Mouse (Mus musculus) megakaryocyte progenitor cell, adult 5-6 weeks (primary cell): Measurements from ENCODE around the gene Tada1. TPM values are rescaled to one million over a fixed set of nuclear protein-coding genes. Genes with fewer than 3 reads are reported as not detected.

Source experiments
- ATAC-seq: replicated peaks from 2 replicates; pipeline ENCODE4 v1.8.0; 2016; ENCODE audit warnings: mild to moderate bottlenecking, moderate TSS enrichment, inconsistent platforms; ENCODE audit not compliant: poor library complexity
- total RNA-seq, 2 experiments: library from RNA; stranded (forward) in 1 of 2; stranded (reverse) in 1 of 2; fragments of 157-497, 149-512 nt in 1 of 2; fragments of 200-1000 nt in 1 of 2; gene quantifications; 2 replicates each; pipeline versions ENCODE4 v1.2.3 to v1.2.4; 2015 to 2017

The Tada1 gene
- total RNA-seq (2015) (49.2 and 56.1 TPM in 2 replicates), total RNA-seq (2017) (36.1 and 44.9 TPM in 2 replicates)

- ATAC-seq, result peak; percentile 80
Observed at GRCm38 (mm10) chr1:166379013-166379629, at the start of gene Tada1. Gene Tada1, plus strand, starts transcription at chr1:166379097.

GRCm38 (mm10) chr1:166330752-166331151 is 48.1 kb upstream of the Tada1 start:
- no peak for ATAC-seq

DNA sequence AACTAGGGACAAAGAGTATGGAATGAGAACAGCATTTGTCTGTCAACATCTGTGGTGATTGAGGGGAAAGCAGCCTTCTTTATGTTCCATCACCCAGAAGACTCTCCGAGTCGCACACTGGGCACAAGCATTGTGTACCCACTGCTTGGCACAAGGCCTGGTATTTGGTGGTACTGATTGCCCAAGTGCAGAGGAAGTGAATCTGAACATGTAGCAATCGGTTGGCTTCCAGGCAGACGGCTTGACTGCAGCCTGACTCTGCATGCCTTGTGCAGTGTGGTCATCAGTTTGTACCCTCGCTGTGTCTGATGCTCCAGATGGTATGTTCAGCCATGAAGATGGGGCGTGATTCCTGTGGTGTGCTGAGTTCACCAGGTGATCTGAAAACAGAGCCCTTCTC is 39.8 kb upstream of the Tada1 start:
- ATAC-seq, result peak; percentile 98

- ATAC-seq, result no peak
Observed at GRCm38 (mm10) chr1:166342060-166342459, 36.8 kb upstream of the Tada1 start.

DNA sequence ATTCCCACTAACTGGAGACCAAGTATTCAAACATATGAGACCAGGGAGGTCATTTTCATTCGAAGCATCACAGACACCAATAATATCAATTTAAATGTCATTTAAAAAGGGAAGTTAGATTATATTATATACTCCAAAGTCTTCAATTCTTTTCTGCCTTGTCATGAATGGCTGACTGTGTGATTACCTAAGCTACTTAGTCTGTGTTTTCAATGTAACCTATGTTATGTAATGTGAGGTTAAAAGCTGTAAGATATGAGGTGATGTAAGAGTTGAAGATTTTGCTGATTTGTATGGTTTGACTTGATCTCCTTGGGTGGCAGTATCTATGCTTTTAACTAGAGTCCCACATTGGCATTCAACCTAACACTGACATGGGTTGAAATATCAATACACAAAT is 36.4 kb upstream of the Tada1 start:
- peak; percentile 49 for ATAC-seq

DNA sequence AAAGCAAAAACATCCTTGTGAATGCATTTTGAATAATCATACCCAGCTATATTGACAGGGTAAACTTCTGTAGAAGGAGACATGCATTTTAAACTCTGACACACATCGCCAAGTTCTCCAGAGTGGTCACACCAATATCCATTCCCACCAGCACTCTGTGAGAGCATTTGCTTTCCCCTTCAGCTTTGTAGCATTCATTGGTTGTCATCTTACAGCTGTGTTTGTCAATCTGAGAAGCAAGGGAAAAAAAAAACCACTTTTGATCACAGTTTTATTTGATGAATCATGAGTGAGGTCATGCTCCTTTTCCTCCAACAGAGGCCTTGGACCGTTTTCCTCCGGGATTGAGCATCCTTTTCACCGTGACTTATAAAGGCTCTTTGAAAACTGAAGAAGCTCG is 35.3 kb upstream of the Tada1 start:
- ATAC-seq, result no peak

DNA sequence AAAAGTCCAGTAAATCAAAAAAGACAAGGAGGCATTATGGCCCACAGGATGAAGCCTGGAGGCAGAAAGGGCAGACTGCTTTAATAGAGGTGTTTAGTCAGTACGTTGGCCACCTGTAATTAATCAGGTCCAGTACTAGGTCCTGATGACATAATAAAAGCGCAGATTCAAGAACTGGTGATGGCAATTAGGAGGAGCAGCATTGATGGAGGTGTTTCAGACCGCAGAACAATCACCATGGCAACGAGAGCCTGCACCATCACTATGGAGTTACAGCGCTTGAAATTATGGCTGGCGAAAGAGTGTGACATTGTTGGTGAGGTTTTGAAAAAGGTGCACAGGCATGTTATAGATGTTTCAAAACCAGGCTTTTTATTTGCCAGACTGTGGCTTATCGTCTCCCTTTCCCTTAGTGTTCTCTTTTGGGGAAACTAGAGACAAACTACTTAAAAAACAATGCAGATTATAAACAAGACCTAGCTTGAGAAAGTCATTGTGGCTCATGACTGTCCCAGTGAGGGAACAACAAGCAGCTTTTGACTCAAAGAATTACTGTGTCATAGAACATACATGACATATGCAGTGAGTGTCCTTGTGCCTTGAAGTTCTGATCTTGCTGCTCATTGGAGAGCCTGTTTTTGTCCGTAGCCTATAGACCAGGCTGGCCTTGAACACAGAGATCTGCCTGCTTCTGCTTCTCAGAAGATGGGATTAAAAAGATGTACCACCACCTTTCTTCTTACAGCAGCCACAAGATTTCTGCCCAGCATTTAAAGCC is 34.4 kb upstream of the Tada1 start:
- no peak for ATAC-seq

- ATAC-seq, result peak; percentile 86
Observed at GRCm38 (mm10) chr1:166345602-166346001, 33.3 kb upstream of the Tada1 start.

DNA sequence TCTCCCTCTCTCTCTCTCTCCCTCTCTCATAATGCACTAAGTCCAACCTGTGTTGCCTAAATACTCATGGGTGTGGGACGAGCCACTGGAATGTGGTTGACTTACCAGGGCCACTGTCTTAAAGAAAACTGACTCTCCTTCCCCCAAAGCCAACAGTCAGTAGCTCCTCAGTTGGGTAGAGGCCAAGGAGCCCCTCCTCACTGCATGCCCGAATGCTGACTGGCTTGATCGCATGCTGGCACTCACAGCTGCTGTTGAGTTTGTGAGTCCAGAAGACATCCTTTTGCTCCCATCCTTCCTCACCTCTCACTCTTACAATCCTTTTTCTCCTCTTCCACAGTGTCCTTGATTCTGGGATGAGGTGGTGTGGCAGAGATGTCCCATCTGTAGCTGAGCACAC is 32.0 kb upstream of the Tada1 start:
- no peak for ATAC-seq

GRCm38 (mm10) chr1:166349341-166349740 is 29.6 kb upstream of the Tada1 start:
- ATAC-seq, result no peak

GRCm38 (mm10) chr1:166349751-166350150 is 29.1 kb upstream of the Tada1 start:
- no peak for ATAC-seq

DNA sequence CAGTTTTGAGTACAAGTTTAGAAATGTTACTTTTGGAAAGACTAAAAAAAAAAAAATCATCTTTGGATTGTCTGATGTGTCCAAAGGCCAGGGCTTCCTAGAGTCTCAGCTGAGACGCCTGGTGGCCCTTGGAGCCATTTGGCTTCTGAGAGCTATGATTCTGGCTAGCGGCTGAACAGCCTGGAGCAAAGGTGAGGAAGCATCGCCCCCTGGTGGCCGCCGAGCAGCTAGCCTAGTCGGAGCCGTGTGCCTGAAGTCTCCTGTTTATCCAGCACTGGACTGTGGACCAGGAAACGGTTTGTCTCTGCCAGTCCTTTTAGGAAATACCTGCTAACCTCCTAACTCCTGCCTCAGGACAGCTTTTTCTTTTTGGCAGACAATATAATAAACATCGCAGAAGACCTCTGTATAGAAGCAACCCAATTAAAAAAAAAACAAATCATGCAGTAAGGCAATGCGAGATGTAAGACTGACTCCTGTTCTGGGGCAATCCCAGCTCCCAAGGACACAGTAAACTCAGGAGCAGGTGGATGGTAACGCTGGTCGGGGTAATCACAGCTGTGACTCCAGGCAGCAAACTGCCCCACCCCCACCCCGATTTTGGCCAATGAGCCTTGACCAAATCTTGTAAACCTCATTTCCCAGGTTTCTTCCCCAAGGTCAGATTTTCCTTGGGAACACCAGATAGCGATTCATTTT is 18.6 kb upstream of the Tada1 start:
- ATAC-seq, result peak; percentile 100

DNA sequence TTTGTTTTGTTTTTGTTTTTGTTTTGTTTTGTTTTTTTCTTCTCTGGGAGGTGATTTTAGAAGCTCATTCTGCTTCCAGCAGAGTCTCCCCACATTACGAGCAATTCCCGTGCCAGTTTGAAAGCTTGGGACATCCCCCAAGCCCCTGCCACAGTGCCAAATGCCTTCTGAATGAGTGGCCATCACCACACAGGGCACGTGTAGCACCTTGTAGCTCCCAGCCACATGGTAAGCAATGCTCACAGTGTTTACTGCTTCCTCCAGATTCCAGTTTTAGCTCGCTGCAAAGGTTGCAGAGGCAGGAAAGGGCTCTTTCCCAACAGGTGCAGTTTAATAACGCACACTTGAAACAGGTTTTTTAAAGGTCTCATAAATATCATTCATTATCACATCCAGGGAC is 18.0 kb upstream of the Tada1 start:
- ATAC-seq, result no peak

DNA sequence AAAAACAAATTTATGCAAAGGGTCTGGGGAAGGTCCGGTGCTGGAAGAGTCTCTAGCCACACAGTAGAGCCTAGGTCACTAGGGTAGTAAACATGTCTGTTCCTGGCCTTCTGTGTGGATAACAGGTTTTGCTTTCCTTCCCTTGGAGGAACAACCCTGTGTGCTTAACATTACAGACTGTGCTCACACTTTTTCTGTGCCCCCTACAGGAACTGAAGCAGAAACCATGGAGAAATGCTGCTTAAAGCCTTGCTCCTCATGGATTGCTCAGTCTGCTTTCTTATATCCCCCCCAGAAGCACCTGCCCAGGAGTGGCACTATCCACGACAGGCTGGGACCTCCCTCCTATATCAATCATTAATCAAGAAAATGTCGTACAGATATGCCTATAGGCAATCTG is 17.1 kb upstream of the Tada1 start:
- ATAC-seq, result no peak

- no peak for ATAC-seq
Observed at GRCm38 (mm10) chr1:166362659-166363058, 16.2 kb upstream of the Tada1 start.

DNA sequence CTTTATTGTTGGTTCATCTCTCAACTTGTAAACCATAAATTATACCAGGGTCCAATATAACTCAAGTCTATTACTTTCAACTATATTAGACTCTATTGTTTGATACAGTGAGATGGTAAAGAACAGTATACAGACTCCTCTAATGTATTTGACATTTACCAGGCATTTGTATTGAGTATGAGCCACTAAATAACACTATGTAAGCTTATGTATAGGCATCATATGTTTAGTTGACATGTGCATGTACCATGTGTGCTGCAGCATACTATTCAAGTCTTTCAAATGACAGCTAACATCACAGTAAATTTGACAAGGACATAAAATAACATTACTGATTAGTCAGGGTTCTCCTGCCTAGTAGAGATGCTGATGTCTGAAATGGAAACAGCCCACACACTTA is 15.8 kb upstream of the Tada1 start:
- ATAC-seq, result no peak

- no peak for ATAC-seq
Observed at GRCm38 (mm10) chr1:166377171-166377570, 1.7 kb upstream of the Tada1 start.

GRCm38 (mm10) chr1:166378431-166379012 is 375 bp upstream of the Tada1 start:
- no peak for ATAC-seq

- ATAC-seq, result peak; percentile 68
Observed at GRCm38 (mm10) chr1:166379630-166380231, 834 bp downstream of the Tada1 start.

DNA sequence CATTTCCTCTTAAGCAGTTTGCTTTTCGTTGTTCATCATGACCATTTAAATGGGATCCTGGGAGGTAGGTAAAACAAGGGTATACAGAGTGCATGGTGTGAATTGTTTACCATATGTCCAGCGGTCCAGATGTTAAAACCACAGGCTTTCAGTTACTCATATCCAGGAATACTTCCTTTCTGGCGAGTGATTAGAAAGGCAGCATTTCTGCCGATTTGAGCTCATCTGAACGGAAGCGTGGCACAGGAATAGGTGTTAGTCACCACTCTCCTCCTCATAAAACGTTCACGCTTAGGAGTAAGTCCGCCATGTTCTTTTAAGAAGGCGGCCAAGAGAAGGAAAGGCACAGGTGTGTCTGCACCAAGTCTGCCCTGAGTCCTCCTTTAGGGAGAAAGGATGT is 2.4 kb downstream of the Tada1 start:
- no peak for ATAC-seq

DNA sequence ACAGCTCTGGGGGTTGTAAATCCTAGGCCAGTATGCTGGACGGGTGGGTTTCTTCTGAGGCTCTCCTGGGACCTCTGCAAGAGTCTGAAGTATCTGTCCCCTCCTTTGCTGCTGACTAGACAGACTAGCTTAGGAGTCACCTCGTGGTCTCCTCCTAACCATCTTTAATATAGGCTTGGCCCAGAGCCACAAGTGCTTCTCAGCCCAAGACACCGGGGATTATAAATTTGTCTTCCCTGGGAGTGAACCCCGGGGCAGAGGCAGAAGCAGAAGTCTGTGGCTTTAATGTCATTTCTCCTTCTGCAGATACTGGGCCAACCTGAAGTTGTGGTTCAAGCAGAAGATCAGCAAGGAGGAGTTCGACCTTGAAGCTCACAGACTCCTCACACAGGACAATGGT is 2.9 kb downstream of the Tada1 start:
- ATAC-seq, result no peak
